Mouse (Mus musculus): ENCODE data around the gene Acer3.

Acer3 gene

DNA sequence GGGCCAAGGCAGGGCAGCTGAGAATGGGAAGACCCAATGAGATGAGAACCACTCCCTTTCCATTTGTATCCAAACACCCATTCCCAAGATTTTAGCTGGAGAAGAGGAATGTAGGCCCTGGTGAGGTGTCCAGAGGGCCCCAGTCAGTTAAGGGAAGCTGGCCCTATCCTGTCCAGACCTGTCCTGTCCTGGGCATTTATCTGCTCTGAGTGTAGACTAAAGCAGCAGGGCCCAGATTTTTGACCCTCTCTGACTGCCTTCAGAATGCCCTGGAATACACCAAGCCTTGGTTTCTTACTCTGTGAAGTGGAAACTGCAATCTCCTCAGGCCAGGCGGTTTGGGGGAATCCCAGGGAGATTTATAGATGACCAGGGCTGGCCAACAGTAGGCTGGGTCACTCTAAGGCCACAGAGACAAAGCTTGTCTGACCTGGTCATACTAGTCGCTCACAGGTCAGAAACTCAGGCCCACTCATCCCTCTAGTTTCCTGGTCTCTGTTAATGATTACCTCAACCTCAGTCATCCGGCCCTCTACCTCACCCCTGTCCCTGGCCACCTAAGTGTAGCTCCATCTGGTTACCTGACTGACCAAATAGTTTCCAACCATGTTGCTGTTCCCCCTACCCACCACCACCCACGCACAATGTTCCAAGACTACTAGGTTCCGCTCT lies 142.3 kb downstream of the Acer3 start:
- no peak for DNase-seq (ENCODE audit: low spot score in 2 of 2)

DNA sequence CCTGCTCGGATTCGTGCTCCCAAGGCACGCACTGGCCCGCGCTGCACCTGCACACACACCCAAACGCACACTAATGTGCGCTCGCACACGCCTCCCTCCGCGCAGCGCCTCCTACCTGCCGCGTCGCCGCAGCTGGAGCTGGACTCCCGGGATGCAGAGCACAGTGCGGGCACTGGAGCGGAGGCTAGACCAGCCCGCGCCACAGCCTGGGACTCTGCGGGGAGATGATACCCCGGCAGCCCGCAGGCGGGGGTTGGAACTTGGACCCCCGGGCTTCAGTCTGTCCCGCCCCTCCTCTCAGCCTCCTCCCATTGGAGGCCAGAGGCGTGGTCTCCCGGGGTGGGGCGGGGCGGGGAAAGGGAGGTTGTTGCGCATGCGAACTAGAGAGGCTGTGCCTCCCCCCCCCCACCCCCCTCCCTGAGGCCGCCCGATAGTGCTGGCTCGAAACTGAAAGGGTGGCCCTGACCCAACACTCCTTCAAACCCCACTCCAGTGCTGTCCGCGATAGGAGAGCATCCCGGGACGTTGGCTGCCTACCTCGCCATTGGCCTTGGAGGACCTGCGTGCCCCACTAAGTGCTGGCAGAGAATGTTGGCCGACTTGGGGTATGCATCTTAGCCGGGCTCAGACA lies 143.0 kb downstream of the Acer3 start, which contains the start of gene Capn5:
Gene Capn5 (minus strand): TSS at position 346 of the 631 bp plus-strand sequence.
- peak in 1 of 2 experiments; percentile 29 for DNase-seq (ENCODE audit: low spot score in 2 of 2)

DNA sequence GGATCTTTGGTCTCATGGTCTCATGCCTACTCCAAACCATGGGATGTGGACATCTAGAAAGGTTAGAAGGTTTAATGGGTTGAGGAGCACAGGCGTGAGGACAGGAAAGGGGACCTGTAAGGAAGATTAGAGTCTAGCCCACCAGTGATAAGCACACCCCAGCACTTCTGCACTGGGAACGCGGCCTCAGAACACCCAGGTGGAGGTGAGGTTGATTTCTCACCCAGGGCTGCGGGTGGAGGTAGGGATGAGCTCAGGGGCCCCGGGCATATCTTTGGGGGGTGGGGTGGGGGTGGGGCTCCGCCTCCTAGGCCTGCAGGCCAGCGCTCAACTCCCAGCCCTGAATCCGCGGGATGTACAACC lies 143.5 kb downstream of the Acer3 start:
- DNase-seq (ENCODE audit: low spot score in 2 of 2), result no peak

DNA sequence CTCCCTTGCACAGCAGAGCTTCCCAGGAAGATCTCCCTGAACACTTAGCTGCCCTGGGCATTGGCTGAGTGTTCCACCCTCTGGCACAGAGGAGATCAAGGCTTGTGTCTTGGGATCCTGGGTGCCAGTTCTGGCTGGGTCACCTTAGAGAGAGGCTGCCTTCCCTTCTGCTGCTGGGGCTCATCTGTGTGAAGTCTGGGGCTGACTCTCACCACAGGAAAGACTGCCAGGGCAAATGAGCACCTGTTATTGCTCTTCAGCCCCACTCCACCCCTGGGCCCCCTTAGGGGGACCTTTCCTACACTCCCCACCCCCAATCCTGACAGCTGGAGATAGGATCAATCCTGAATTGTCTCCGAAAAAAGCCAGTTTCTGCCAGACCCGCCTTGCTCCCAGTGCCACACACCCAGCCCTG lies 143.9 kb downstream of the Acer3 start:
- no peak for DNase-seq (ENCODE audit: low spot score in 2 of 2)

DNA sequence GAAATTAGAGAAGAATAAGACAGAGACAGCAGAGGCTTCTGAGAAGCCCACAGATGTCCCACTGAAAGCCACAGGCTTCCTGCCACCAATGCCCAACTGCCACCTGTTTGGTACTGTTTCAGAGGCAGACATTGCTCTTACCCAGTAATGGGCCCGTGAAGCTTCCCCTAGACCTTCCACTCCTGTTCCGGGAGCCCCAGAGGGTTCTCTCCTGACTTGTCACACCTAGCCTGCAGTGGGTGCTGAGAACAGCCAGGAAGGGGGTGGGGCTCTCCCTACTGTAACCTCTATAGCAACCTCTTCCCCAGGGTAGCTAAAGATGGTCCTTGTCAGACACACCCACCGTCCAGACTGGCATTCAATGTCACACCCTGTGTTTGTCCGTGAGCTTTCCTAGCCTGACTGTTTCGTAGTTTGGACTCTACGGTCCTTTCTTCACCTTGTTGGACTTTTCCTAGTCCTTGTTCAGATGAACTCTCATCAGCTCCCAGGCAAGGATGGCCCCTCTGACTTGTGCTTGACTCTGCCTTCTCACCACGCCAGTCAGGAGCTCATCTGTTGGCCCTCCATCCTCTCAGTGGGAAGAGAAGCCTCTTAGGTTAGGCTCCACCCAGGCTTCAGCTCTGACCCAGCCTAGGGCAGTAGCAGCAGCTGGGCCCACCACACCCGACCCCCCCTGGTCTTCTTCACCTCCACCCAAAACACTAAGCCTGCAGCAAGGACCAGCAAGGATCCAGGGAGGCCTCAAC lies 144.5 kb downstream of the Acer3 start:
- DNase-seq (ENCODE audit: low spot score in 2 of 2), result no peak

DNA sequence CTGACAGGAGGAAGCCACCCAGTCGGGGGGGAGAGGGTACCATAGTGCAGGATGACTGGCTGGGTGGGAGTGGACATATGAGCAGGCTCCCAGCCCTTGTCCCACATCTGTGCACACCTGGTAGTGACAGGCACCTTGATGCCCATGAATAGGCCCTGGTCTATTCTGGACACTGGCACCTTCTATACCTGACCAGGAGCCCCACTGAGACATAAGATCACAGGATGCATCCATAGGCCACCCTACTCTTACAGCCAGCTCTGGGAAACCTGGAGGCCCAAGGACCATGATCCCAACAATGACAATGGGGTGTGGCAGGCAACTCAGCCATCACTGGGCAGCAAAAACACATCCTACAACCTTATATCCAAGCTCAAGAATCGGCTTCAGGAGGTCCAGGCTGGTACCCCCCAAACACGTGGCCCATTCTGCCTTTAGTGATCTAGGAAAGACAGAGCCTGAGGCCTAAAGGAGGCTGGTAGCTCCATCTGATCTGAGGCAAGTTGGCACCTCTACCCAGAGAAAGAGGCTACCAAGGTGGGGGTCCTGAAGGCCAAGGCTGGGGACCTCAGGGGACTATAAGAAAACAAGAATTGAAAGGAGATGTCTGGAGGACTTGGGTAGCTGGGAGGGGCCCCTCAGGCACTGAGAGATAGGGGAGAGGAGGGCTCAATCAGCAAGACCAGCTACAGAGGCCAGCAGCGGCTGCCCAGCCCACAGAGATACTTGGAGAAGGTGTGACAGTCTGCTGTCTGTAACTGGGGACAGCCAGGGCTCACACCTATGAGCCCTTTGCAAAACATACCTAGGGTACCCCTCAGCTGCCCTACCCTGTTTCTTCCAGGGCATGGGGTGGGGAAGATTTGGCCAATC lies 145.9 kb downstream of the Acer3 start:
- no peak for DNase-seq (ENCODE audit: low spot score in 2 of 2)

DNA sequence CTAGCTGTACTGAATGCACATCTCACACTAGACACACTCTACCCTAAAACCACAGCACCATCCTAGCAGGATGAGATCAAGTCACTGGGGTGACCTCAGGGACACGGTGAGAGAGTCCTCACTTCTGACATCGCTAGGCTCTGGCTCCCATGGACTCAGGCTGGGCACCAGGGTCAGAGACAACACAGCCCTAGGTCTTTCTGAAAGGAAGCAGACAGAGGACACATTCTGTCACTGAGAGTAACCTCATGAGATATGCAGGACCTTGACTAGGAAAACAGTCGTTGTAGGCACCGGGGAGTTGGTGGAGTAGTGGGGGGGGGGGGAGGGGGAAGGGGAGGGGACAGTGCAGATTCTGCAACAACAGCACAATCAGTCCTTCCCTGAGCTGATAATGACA lies 147.6 kb downstream of the Acer3 start:
- DNase-seq (ENCODE audit: low spot score in 2 of 2), result no peak

DNA sequence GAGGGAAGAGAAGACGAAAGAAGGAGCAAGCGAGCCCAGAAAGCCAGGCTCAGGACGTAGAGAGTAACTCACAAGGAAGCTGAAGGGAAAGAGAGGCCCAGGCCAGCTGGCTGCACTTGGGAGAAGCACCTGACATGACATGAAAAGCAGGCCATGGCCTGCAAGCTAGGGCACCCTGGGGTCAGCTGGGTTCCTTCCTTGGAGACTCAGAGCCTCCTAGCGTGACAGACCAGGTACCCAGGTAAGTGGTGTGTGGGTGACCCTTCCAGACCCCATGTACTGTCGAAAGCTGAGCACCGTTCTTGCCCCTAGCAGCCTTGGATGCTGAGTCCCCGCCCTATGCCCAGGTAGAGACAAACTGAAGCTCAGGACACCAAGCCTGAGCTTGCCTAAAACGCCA lies 148.3 kb downstream of the Acer3 start:
- DNase-seq (ENCODE audit: low spot score in 2 of 2), result no peak

DNA sequence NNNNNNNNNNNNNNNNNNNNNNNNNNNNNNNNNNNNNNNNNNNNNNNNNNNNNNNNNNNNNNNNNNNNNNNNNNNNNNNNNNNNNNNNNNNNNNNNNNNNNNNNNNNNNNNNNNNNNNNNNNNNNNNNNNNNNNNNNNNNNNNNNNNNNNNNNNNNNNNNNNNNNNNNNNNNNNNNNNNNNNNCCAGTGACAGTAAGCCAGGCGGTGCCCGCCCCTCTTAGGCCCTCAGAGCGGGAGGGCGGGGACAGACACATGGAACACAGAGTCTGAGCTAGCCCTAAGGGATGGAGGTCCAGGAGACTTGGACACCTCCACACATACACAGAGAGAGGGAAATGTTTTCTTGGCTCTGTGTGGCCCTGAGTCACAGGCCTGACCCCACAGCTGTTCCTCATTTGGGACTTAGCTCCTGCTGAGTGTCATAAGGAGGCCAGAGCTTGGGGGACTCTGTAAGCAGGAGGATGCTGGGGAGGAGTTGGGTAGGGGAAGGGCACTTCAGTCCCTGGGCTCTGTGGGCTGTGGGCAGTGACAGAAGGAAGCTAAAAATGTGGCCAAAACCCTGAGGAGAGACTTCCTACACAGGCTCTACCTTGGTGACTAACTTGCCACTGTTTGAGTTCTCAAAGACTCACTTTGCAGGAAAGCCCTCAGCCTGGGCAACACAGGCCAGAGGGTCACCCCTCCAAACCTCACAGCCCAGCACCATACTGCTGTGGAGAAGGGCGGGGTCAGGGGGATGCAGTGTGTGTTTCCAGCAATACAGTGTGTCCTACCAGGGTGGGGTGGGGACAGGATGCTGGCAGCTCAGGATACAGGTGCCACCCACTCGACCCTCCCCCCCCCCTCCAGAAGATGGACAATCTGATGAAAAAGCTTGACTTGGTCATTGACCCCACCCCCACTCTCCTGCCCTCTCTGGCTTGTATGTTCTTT lies 149.6 kb downstream of the Acer3 start:
- DNase-seq (ENCODE audit: low spot score in 2 of 2), result no peak

DNA sequence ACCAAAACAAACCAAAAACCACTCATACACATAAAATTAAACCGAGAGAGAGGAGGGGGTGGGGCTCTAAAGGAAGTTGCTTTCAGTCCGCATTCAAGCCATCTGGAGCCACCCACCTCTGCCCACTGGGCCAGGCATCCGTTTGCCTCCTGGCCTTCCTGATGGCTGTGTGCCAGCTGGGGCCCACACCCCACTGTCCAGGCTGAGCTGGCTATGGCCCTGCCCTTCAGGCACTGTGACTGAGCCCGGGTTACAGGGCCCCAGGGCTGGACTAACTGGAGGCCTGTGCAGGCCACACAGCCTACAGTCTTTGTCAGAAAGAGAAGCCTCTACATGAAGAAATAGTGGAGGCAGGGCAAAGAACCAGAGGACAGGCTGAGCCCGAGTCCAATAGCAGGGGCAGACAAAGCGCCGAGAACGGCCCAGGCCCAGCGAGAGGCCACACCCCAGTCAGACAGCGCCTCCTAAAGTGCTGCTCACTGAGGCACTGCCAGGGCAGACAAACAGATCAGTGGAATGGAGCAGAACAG lies 155.9 kb downstream of the Acer3 start:
- DNase-seq (ENCODE audit: low spot score in 2 of 2), result no peak

DNA sequence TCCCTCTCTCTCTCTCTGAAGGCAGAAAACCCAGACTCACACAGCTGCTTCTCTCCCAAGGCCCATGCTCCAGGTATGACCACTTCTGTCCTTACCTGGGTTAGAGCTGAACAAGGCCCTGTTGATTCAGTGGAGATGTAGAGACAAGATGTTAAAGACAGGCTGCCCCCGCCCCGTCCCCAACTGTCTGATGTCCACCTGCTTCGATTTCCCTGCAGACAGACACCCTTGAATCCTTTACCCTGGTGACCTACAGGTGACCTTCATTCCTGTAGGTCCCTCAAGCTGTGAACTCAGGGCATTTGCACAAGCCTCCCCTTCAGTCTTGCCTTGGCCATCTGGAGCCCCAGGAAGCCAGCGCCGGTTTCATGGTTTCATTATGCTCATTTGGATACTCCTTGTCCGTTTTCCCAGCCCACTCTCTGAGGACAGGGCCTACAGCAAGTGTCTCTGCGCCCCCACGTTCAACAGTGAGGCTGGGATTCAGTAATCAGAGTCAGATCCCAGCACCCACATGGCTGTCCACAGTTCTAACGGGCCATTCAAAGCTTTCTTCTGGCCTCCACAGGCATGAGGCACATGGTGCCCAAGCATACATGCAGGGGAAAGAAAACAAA lies 156.5 kb downstream of the Acer3 start:
- no peak for DNase-seq (ENCODE audit: low spot score in 2 of 2)

DNA sequence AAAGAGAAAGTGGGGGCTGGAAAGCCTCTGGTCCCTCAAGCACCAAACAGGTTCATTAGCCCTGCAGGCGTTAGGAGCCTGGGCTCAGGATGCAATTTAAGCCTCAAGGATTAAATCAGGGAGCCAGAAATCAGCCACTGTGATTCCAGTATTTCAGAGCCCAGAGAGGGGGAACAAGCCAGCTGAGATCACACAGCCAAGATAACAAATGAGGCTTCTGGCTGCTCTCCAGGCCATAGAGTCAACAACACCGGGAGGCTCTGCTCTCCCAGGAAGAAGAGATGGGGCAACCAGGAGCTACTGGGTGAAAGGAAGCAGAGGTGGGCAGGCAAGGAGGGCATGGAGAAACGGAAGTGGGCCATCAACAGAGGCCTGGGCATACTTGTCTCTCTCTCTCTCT lies 157.3 kb downstream of the Acer3 start:
- no peak for DNase-seq (ENCODE audit: low spot score in 2 of 2)

DNA sequence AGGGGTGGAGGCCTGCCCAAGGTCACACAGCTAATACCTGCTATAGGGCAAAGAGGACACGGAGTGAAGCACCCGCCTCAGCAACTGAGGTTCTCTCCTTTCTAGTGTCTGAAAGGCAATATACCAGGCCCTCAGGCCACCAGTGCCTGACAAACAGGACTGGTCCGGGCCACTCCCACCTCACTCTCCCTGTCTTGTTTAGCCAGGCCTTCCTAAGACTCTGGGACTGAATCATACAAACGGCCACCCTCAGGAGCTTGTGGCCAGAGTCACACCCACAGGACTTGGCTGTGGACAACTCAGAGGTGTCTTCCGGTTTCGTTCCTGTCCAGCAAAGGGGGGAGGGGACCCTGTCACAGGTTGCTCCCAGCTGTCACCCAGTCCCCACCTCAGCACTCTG lies 158.8 kb downstream of the Acer3 start:
- no peak for DNase-seq (ENCODE audit: low spot score in 2 of 2)

DNA sequence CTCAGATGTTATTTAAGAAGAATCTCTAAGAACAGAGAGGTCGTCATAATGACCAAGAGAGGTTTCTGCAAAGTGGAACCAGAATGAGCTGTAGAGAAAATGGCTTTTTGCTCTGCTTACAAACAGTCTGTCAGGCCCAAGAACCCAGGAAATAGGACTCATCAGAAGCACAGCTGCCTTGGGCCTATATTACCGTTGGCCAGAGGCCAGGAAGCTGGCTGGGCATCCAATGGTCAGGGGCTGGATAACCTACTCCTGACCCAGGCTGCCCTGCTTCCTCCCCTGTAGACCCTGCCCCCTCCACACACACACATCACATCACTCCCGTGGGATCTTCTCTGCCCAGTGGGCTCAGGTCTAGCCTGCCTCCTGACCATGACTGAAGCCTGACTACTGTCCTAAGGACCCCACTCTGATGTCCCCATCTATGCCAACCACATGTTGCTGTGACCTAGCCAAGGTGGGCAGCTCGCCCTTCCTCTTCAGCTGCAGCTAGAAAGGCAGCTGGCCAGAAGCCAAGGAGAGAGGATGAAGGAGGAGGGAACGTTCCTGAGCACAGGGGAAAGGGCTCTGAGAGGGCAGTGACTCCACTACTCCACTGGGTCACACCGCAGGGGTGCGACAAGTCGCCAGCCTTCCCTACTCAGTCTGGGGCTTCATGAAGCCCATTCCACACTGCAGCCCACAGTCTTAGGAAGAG lies 160.8 kb downstream of the Acer3 start:
- DNase-seq (ENCODE audit: low spot score in 2 of 2), result no peak

DNA sequence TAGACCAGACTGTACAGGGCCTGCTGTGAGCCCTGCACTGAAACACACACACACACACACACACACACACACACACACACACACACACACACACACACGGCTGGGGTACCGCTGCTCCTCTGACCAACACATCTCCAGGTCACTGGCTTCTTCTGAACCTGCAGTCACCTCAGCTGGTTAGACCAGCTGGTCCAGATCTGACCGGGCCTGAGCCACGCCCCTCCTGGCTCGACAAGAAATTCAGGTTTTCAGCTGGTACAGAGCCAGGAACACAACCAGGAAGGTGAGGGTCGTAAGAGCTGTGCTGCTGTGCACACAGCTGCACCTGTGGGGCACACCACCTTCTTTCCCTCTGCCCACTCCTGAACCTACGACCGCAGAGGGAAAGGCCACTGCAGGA lies 162.5 kb downstream of the Acer3 start:
- DNase-seq (ENCODE audit: low spot score in 2 of 2), result no peak

DNA sequence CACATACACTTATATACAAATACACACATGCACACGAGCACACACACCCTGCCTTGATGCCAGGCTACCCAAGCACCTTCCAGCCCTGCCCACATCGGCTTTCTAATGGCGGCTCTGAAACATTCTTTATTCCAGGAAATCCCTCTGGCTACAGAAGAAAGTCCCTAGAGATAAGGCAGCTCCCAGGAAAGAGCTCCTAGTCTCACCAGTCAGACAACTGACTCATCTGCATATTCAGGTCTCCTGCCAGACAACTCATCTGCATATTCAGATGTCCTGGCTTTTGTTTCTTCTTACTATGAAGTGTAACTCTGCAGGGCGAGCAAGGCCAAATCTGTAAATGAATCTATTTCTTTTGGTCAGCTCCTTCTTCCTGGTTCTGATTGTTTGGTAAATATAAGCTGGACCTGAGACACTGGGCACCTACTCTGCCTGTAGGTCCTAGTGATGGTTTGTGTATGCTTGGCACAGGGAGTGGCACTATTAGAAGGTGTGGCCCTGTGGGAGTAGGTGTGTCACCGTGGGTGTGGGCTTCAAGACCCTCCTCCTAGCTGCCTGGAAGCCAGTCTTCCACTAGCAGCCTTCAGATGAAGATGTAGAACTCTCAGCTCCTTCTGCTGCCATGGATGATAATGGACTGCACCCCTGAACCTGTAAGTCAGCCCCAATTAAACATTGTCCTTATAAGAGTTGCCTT lies 163.2 kb downstream of the Acer3 start:
- no peak for DNase-seq (ENCODE audit: low spot score in 2 of 2)
